Mouse (Mus musculus): ENCODE results near the gene Coro2a.

DNA sequence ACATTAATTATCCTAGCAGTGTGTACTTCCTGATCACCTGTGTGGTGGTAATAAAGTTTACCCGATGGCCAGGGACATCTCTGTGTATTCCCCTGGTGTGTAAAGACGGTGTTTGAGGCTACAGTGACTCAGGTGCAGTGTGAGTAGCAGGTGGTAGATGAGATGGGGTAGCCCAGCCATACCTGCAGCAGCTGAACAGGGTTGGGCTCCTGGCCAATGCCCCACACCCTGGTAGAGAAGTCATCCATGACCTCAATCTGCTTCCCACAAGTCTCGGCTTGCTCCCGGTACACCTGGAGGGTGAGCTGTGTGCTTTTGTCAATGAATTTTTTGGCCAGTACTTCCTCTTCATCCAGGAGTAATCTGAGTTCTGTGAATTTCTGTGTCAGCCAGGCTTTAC, 78.7 kb downstream of the Coro2a start:
- no peak for TF ChIP-seq CTCF (IDR thresholded peaks at IDR 0.05; ENCODE audit: extremely low read depth, insufficient read depth, insufficient read length, insufficient replicate concordance)
- TF ChIP-seq POLR2A (IDR thresholded peaks at IDR 0.05; ENCODE audit: low read depth, low read length), result no peak
